Mouse (Mus musculus) adrenal gland, postnatal 4 days (tissue): ENCODE measurements around the gene Vmn1r64. TPM values are rescaled to one million over a fixed set of nuclear protein-coding genes. Genes with fewer than 3 reads are reported as not detected.
"Not testable (repeated sequence)": the region's sequence is repeated elsewhere in the genome, so short reads cannot be mapped to it uniquely, and the experiment has no call there.

ENCODE experiments used
- DNase-seq, 2 experiments: peaks; one replicate each; pipeline ENCODE4 v3.0.0; 2021 to 2022; ENCODE audit warnings: low spot score in 2 of 2, mixed read lengths in 2 of 2
- long read RNA-seq, 2 experiments: library from polyadenylated mRNA; stranded (forward); transcript quantifications; one replicate each; pipeline ENCODE4 v2.0.0; 2021
- total RNA-seq, 2 experiments: library from RNA; stranded (reverse); gene quantifications; 2 replicates each; pipeline ENCODE4 v1.2.3; 2021

Vmn1r64 gene
- not detected for total RNA-seq
- long read RNA-seq, experiment 1, result 0 reads
- long read RNA-seq, experiment 2, result 0 reads

GRCm38 (mm10) chr7:5884442-5884841 lies at the start of gene Vmn1r64:
Gene Vmn1r64 (minus strand): TSS chr7:5884542.
- DNase-seq, result no peak

- DNase-seq, result no peak
These were observed 14.9 kb upstream of the Vmn1r64 start for GRCm38 (mm10) chr7:5899238-5899637.

GRCm38 (mm10) chr7:5897245-5897644 lies 12.9 kb upstream of the Vmn1r64 start:
- DNase-seq, result not testable (repeated sequence)

Other genes with a start within 250 kb of the Vmn1r64 start
- gene Vmn1r62, start 210.9 kb downstream of the Vmn1r64 start, total RNA-seq, result not detected
- gene Vmn1r63, start 79.1 kb downstream of the Vmn1r64 start, total RNA-seq, result not detected
- not detected for gene Vmn1r65, start 126.5 kb upstream of the Vmn1r64 start, total RNA-seq
- gene Nlrp4c, start 160.6 kb upstream of the Vmn1r64 start, total RNA-seq, result not detected